Mouse (Mus musculus) left cerebral cortex, postnatal 25 days (tissue): ENCODE data around the gene Klhdc2. TPM values are rescaled to one million over a fixed set of nuclear protein-coding genes. Genes with fewer than 3 reads are reported as not detected.
A peak's percentile ranks its signal among the peaks of the same experiment; 100 is the strongest.

Experiments
- DNase-seq, 2 experiments: peaks; one replicate each; pipeline ENCODE4 v3.0.0; 2022; ENCODE audit warnings: low spot score in 2 of 2, mixed read lengths in 1 of 2
- intact Hi-C: fragments of 180-260 bp; cut with DNase I; formaldehyde crosslinking; loops from one replicate; pipeline ENCODE4 v1.15.1; 2025
- total RNA-seq, 2 experiments: library from RNA; stranded (reverse); gene quantifications; 2 replicates each; pipeline ENCODE4 v1.2.3; 2021

The Klhdc2 gene
- 100 to 1,000 TPM; 131 to 141 TPM for total RNA-seq

DNA sequence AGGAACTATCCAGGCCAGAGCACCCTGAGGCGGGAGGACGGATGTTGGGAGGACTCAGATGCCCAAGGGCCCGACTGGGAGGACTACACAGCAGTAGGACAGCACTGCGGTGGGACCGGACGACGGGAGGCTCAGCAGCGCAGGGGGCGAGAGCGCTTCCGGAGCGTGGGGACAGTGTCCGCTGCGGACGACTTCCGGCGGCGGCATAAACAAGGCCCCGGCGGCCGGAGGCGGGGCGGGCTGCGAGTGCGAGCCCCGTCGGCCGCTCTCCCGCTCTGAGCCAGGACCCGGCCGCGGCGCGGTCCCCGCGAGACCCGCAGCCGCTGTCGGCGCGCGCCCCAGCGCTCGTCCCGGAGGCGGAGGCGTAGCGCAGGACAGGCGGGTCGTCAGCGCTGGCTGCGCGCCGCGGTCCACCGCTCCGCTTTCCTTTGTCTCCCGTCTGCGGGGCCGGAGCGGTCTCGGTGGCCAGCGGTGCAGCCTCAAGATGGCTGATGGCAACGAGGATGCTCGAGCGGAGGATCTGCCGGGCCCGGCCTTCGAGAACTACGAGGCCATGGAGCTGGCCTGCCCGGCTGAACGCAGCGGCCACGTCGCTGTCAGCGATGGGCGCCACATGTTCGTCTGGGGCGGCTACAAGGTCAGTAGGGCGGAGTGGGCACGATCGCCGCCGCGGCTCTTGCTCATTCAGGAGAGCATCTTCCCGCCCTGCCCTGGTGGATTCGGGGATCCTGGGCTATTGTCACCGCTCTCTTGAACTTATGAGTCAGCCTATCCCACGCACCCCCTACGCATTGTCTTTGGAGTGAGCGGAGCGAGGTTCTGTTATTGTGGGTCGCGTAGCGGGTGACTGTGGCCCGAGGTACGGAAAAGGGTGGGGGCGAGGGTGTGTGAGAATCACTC, at the start of gene Klhdc2:
Gene Klhdc2, plus strand, starts transcription at position 171 of the 900 bp plus-strand sequence.
- intact Hi-C loops, result loop anchor here (1.0 to 2.0 kb wide), 2 partner anchors 54 to 99 kb away; partner anchors contain the start of gene Gm49383
- DNase-seq, result peak; percentile 91 to 94

DNA sequence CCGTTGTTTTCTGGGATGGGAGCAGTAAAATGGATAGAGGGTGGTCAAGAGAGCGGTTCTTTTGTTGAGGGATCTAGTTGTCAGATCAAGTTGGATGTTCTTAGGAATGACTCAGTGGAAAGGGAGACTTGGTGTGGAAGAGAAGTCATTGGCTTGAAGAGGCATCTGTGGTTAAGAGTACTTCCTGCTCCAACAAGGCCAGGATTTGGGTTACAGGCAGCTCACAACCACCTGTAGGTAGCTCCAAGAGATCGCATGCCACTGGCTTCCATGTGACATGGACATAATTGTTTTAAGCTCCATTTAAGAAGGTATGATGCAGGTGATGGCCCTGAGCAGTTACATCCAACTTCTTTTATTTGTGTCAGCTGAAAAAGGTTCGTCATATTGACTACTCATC, 46.7 kb upstream of the Klhdc2 start:
- DNase-seq, result no peak
- intact Hi-C loops, result no loop called here

DNA sequence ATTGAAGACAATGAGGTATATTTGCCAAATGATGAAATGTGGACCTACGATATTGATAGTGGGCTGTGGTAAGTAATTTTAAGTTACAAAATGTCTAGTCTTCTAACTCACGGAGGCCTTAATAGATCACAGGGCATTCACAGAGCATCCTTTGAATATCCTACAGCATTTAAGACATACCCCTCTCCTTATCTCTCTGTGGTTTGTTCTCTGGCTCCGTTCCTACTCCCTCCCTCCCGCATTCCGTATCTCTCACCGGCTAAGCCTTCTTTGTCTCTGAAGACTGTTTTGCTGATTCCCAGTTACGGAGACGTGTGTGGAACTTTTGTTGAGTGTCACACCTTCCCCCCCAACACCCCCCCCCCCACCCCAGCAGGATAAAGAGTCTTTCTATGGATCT, 45.7 kb upstream of the Klhdc2 start:
- intact Hi-C loops, result no loop called here
- no peak for DNase-seq

DNA sequence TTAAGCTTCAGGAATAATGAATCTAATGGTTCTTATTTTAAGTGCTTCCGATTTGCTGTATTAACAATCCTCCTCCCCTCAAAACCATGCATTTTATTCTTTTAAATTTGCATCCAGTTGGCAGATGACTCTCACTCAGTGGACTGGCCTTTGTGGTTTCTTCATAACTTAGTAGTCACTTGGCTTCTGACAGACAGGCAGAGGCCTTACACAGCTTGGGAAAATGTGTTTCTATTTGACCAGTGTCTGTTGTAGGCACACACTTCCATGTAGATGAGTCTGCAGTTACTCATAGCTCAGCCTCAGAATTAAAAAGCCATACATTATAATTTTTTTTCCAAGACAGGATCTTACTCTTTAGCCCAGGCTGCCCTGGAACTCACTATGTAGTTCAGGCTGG, 42.7 kb upstream of the Klhdc2 start:
- intact Hi-C loops, result no loop called here
- DNase-seq, result no peak

DNA sequence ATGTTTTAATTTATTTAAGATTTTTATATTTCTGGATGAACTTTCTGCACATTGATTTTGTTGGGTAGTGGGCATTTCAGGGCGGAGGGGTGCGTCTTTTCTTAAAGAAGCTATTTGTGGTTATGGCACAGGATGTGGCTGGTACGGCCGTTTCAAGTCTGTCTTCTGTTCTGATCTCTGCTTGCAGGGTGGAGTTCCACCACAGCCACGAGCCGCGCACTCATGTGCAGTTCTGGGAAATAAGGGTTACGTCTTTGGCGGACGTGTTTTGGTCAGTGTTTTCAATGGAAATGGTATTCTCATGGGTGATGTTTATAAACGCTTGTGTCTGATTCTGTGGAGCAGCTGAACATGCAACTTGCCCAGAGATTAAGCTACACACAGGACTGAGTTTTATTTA, 38.6 kb upstream of the Klhdc2 start:
- DNase-seq, result no peak
- intact Hi-C loops, result no loop called here

DNA sequence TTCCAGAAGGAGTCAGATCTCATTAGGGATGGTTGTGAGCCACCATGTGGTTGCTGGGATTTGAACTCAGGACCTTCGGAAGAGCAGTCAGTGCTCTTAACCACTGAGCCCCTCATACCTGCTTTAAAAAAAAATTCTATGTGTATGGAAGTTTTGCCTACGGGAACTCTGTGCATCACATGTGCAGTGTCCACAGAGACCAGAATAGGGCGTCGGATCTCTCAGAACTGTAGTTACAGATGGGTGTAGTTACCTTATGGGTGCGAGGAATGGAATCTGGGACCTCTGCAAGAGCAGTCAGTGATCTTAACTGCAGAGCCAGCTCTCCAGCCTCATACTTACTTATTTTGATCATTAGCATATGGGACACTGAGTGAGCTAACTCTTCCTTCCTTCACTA, 34.2 kb upstream of the Klhdc2 start:
- intact Hi-C loops, result no loop called here
- no peak for DNase-seq

DNA sequence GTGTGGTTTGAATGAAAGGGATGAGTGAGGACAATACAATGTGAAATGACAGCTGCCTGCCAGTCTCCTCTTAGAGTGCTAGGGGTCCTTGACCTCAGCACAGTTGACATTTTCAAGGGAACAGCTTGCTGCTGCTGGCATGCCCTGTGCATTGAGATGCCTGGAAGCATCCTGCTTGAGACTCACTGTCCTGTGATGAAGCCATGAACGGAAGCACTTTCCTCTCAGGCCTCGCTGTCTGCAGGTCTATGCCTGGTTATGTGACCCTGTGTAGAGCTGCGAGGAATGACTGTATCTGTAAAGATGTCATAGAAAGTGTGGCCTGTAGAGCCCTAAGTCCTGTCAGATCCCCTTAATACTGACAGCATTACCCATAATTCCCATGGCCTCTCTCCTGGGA, 31.4 kb upstream of the Klhdc2 start:
- DNase-seq, result no peak
- intact Hi-C loops, result no loop called here

DNA sequence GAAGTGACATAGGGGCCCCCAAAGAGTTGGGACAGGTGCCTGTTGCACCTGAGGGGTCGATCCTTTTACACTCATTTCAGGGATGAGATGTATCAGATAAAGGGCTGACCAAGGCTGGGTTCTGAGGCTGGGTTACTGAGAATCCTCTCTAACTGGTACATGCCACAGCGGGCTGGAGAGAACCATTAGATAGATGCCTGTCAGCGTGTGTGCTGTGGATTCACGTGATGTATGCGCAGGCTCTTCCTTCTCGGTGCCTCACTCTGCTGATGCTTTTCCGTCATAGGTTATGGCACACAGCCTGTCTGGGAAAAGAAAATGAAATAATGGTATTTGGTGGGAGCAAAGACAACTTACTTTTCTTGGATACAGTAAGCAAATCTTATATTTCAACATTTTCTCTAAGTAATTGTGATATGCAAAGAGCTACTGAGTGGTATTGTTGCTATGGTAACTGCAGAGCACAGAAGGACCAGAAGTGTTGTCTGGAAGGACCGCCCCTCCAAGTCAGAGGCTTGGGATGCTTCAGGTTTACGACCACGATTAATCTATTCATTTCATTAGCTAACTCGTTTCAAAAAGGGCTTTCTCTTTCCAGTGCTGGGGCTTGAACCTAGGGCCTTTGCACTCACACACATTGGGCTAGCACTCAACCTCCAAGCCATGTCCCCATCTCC, 28.4 kb upstream of the Klhdc2 start:
- intact Hi-C loops, result no loop called here
- DNase-seq, result peak; percentile 16 to 31

DNA sequence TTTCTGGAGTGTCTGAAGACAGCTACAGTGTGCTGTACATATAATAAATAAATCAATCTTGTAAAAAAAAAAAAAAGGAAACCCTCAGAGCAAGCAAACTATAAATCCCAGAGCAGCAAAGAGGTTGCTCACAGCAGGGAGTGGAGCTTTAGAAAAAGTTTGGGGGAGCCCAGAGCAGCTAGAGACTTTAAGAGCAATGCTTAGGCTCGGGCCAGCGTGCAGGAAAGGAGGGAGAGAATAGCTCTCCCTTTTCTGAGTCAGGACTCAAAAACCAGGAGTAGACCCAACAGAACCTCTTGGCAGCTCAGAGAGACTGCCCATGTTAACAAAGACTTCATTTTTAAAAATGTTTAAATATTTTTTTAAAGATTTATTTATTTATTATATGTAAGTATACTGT, 27.5 kb upstream of the Klhdc2 start:
- no peak for DNase-seq
- intact Hi-C loops, result no loop called here

DNA sequence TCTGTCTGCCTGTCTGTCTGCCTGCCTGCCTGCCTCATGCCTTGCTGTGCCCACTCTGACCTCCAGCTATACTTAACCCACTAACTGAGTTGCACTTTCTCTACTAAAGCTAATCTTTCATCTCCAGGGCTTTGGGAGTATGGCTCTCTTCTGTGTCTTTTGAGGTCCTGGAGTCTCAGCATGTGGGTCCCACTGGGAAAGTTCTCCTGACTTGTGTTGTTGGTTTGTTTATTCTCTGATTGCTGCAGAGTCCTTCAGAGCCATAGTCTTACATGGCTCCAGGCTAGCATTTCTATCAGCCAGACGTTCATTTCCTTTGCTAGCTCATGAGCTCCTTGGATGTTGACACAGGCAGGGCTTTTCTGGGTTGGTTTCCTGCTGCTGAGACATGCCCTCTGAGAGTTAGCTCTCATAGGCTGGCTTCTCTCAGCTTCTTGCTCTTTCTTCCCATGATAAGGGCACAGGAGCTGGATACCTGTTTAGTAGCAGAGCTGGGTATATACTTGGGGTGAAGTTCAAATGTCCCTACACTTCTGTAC, 16.5 kb upstream of the Klhdc2 start:
- intact Hi-C loops, result no loop called here

DNA sequence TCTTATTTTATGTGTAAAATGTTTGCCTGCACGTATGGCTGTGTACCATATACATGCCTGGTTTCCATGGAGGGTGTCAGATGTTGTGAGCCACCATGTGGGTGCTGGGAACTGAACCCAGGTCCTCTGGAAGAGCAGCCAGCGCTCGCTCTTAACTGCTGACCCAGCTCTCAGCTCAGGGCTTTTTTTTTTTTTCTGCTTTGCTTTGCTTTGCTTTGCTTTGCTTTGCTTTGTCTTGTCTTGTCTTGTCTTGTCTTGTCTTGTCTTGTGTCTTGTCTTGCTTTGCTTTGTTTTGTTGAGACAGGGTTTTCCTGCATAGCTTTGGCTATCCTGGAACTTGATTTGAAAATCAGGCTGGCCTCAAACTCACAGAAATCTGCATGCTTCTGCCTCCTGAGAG, 15.6 kb upstream of the Klhdc2 start:
- no peak for DNase-seq
- intact Hi-C loops, result no loop called here

More for the DNA sequence above, 16.5 kb upstream of the Klhdc2 start:
- DNase-seq, result no peak

DNA sequence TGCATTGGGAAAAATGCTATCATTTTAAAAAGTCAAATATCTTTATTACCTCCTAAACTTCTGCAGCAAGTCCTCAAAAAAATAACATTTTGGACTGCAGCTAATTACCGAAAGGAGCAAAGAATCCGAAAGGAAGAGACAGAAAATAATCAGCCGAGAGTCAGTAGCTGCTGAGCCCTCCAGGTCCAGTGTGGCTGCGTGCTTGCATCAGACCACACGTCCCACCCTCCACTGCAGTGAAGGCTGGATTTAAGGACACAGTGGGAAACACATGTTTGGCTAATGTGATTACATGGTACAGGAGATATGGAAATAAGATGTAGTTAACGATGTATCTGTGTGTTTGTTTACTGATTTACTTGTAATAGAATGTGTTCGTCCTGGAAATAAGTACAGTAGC, 13.3 kb upstream of the Klhdc2 start:
- intact Hi-C loops, result no loop called here

DNA sequence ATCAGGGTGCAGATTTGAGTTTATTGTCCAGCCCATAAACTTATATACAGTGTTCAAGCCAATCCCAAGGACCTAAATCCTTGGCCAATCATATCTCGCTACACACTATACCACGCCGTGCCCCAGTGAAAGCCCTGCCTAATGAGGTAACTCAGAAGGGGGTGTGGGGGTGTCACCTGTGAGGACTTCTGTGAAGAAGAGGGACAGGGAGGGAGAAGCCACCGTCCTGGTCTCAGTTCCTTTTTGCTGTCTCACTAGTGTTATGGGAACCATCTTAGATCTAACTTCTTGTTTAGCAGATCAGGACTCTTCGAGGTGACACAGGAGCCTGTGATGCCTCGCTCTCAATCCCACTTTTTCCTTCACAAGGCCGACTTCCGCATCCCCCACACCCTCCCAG, 8.9 kb upstream of the Klhdc2 start:
- DNase-seq, result no peak
- intact Hi-C loops, result no loop called here

More for the DNA sequence above, 13.3 kb upstream of the Klhdc2 start:
- no peak for DNase-seq

DNA sequence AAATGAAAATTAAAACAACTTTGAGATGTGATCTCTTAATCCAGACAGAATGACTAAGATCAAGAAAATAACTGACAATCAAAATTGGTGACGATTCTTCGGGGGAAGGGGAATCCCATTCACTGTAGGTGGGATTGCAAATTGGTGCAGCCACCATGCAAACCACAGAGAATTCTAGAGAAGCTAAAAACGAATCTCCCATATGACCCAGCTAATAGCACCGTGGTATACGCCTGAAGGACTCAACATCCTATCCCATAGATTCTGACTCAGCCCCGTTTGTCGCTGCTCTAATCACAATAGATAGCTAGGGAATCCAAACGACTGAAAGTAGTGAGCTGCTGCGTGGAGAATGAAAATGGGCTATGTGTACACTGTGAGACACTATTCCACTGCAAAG, 7.8 kb upstream of the Klhdc2 start:
- no peak for DNase-seq
- intact Hi-C loops, result no loop called here

DNA sequence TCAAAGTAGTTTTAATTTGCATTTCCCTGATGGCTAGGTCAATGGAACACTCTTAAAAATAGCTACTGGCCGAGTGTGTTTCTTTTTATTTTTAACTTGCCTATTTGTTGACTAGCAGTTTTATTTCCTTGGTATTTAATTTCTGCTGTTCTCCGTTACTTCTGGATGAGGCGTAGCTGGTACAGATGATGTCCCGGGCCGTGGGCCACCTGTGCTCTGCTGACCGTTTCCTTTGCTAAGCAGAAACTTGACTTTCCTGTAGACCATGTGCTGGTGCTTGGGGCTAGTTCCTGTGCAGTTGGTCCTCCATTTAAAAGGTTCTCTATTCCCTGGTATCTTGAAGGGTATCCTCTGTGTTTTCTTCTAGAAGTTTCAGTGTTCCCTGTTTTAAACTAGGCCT, 4.1 kb upstream of the Klhdc2 start:
- no peak for DNase-seq
- intact Hi-C loops, result no loop called here

DNA sequence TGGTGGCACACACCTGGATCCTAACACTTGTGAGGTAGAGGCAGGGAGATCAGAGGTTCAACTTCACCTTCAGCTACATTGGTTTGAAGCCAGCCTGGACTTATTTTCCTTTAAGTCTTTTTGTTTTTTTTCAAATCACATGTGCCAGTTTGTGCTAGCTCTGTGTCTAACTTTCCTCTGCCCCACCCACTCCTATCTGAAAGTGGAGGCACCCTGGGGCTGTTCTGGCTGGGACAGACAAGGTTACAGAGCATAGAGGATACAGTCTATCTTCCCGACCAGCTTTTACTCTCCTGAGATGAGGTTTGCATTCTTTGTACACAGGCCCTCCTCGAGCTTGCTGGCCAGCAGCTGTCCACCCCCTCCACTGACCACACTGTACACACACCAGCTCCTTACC, 2.7 kb upstream of the Klhdc2 start:
- no peak for DNase-seq
- intact Hi-C loops, result no loop called here

DNA sequence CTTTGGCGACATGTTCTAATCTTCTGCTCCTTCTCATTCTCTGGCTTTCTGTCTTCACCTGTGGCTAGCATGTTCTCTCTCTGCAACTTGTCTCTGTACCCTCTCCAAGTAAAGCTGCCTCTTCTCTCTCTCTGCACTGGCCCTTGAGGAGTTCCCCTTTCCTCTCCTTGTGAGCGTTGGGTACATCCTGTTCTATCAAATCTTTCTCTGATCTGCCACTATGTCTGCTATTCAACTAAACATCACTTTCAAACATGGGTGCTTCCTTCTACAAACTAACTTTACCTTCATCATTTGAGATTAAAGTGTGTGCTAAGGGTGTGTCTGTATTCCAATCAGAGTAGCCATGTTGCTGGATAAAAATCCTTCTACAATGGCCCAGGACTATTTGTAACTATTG, 1.5 kb upstream of the Klhdc2 start:
- intact Hi-C loops, result no loop called here
- DNase-seq, result no peak

DNA sequence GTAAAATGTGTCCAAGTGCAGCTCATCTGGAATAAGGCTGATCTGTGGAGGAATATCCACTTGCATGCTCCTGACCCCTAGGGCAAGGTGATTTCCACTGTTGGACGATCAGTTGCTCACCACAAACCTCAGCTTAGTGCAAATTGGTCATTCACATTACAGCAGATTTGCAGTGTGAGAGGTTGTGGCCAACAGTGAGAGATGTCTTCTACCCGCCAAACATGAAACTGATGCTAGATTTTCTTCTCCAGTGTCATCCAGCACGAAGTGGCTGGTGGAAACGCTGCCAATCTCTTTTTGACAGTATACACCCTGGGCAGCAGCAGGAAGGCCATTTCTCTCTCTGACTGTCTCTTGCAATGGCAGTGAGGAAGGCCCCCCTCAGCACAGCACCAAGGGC, 830 bp upstream of the Klhdc2 start:
- intact Hi-C loops, result loop anchor here (1.0 to 2.0 kb wide), 2 partner anchors 53 to 98 kb away; partner anchors contain the start of gene Gm49383
- no peak for DNase-seq

DNA sequence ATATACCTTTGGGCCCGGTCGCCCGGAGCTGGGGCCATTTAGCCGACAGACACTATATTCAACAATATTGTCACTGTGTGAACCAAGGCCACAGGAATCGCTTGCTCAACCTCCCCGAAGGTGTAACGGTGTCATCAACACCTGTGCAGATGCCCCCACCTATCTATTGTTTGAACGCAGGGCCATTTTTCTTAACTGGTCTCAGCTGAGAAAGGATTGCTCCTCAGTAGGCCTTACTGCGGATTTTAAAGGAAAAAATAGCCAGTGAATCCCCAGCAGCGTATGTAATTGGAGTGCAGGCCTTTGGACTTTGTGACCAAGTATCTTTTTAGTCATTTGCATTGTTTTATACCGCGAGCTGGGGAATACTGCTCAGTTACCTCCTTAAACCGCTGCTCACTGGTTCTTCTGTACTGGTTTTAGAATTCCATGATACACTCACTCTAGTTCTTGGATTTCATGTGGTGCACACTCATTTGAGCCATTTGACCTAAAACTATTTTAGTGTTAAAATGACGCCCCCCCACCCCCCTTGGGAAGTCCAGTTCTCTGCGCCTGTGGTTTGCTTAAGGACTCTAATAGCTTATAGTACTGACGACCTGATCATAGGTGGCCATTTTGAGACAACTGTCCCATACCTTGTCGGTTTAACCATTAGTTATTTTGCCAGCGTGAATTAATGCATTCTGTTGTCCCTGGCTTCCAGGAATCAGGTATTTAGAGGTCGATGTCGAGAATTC, 1.1 kb downstream of the Klhdc2 start:
- intact Hi-C loops, result loop anchor here (2.0 kb wide), 1 partner anchor 55 kb away; no protein-coding TSS in a partner anchor
- peak in 1 of 2 experiments; percentile 9 for DNase-seq

DNA sequence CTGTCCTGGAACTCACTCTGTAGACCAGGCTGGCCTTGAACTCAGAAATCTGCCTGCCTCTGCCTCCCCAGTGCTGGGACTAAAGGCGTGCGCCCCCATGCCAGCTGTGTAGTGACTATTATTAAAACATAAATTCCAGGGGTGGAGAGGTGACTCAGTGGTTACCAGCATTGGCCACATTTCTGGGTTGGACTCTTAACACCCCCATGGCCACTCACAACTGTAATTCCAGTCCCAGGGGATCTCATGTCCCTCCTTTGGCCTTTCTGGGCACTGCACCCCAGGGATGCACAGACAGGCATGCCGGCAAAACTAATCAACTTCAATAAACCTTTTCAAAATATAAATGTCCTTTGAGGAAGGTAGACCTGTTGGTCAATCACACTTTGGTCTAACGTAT, 1.8 kb downstream of the Klhdc2 start:
- intact Hi-C loops, result no loop called here

More for the DNA sequence above, 1.8 kb downstream of the Klhdc2 start:
- no peak for DNase-seq
